Mouse (Mus musculus) kidney, postnatal 0 days (tissue): ENCODE measurements around the gene Lrp4. TPM values are rescaled to one million over a fixed set of nuclear protein-coding genes. Genes with fewer than 3 reads are reported as not detected.
A peak's percentile ranks its signal among the peaks of the same experiment; 100 is the strongest.

Experiments
- ATAC-seq: fragments of 200-750 bp; cut with Nextera tagmentation; replicated peaks from 2 replicates; pipeline ENCODE4 v1.8.0; 2017; ENCODE audit warnings: low read depth, moderate number of reproducible peaks, moderate TSS enrichment, moderate library complexity; ENCODE audit not compliant: low FRiP score
- DNase-seq: peaks from one replicate; pipeline ENCODE4 v3.0.0-alpha.2; 2016; ENCODE audit warnings: low spot score
- H3K27ac ChIP-seq: fragments of 300-500 bp; sonication (generic); 2 replicates; pipeline ENCODE4 v1.5.1; 2014; ENCODE audit warnings: mild to moderate bottlenecking
- H3K27me3 ChIP-seq: fragments of 300-500 bp; sonication (generic); 2 replicates; pipeline ENCODE4 v1.6.1; 2014; ENCODE audit warnings: low read length, mixed read lengths; ENCODE audit not compliant: insufficient read depth
- H3K36me3 ChIP-seq: fragments of 300-500 bp; sonication (generic); 2 replicates; pipeline ENCODE4 v1.6.1; 2014; ENCODE audit warnings: low read length, mixed read lengths; ENCODE audit not compliant: insufficient read depth
- H3K4me1 ChIP-seq: fragments of 300-500 bp; sonication (generic); replicated peaks from 2 replicates; pipeline ENCODE4 v1.6.1; 2014; ENCODE audit warnings: antibody characterized with exemption, low read length, mixed read lengths; ENCODE audit not compliant: insufficient read depth
- H3K4me2 ChIP-seq: fragments of 300-500 bp; sonication (generic); 2 replicates; pipeline ENCODE4 v1.6.1; 2014; ENCODE audit warnings: mild to moderate bottlenecking, low read length, moderate library complexity, mixed read lengths
- H3K4me3 ChIP-seq: fragments of 300-500 bp; sonication (generic); replicated peaks from 2 replicates; pipeline ENCODE4 v1.5.1; 2014; ENCODE audit warnings: low read depth, low read length
- H3K9ac ChIP-seq: fragments of 300-500 bp; sonication (generic); 2 replicates; pipeline ENCODE4 v1.6.1; 2014; ENCODE audit warnings: low read depth, low read length
- H3K9me3 ChIP-seq: fragments of 300-500 bp; sonication (generic); replicated peaks from 2 replicates; pipeline ENCODE4 v1.6.1; 2016; ENCODE audit warnings: low read length, inconsistent platforms, mixed read lengths
- CTCF ChIP-seq: IDR thresholded peaks from 2 replicates; pipeline ENCODE4 v1.5.1; 2016; ENCODE audit warnings: antibody characterized with exemption, low read depth, mild to moderate bottlenecking, moderate library complexity
- WGBS: fragments of 180-500 bp; shearing (Covaris S2); extraction: QIAGEN DNeasy Blood & Tissue Kit; methylation state at CpG from one replicate; pipeline ENCODE4 v1.1.7; 2014; 5-methylcytosine and 5-hydroxymethylcytosine counted together
- polyA plus RNA-seq: library from polyadenylated mRNA; unstranded; fragments of >200 nt; fragmentation: Nextera tagmentation; extraction: Ambion mirVana; gene quantifications from 2 replicates; pipeline ENCODE4 v1.2.1, GENCODE M21; 2015

The Lrp4 gene
- polyA plus RNA-seq, 1 experiment from 2014 or later: 5.9 TPM

DNA sequence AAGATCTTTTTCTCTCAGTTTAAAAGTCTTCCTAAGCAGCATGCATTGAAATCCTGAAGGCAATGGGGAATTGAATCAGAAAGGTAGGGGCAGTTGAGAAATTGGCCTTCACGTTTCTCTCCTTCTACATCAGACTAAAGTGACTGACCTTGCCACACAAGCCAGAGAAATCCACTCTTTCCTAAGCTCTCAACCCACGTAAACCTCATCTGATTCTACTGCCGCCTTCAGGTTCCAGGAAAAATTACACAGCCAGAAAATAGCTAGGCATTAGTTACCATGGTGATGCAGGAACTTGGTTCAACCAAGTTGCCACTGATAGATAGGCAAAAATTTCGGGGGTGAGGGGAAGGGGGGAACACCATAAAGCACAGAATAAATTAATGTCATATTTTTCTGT lies 1.5 kb upstream of the Lrp4 start:
- Histone ChIP-seq H3K9me3 (no peaks in the 10 kb centered on the region), H3K9ac (no peak overlapping the region), H3K27me3 (no peaks in the 10 kb centered on the region), H3K4me1 (0 out of 2 replicates have a peak, but pooled peaks cover 4% of the 10 kb centered on the region), H3K36me3 (no peaks in the 10 kb centered on the region), H3K4me2 (no peak overlapping the region), H3K4me3 (no peak overlapping the region), H3K27ac (no peak overlapping the region)
- DNase-seq (peak; percentile 90), ATAC-seq (no peak)
- 5% methylated on average over 4 of the region's 4 CpGs for WGBS
- peak; percentile 85 for TF ChIP-seq CTCF

DNA sequence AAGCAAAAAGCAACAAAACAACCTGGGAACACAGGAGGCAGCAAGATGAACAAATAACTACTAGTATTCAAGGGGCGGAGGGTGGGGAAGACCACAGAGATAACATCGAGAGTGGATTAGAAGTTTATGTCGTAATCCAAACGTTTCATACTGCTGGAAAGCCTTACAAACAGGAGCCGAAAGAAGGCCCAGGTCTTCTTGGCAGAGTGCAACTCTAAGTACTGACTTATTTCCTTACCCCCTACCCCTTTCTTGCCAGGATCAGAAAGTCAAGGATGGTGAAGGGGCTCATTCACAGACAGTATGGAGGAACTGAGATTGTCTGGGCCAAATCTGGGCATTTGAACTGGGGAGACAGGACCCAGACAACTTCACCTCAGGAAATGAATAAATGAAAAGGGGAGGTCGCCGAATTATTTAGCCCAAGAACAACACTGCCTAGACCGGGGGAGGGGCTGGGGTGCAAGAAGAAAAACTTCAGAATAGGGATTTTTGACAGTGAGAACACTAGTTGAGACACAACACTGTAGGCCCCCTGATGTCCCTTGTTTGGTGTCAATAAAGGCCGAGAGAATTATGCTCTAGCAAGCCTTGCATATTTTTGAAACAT lies 715 bp upstream of the Lrp4 start:
- Histone ChIP-seq H3K4me1 (0 out of 2 replicates have a peak, but pooled peaks cover 4% of the 10 kb centered on the region), H3K4me2 (peak overlapping the region; percentile 96), H3K36me3 (no peaks in the 10 kb centered on the region), H3K4me3 (no peak overlapping the region), H3K9ac (no peak overlapping the region), H3K9me3 (no peaks in the 10 kb centered on the region), H3K27ac (peak overlapping the region; percentile 90; the same call in 1 of the 2 replicates), H3K27me3 (no peaks in the 10 kb centered on the region)
- ATAC-seq (no peak), DNase-seq (no peak)
- WGBS: 57% methylated on average over 9 of the region's 9 CpGs
- TF ChIP-seq CTCF: no peak

GRCm38 (mm10) chr2:91457656-91458251 lies 443 bp downstream of the Lrp4 start:
- Histone ChIP-seq H3K27me3 (no peaks in the 10 kb centered on the region), H3K36me3 (no peaks in the 10 kb centered on the region), H3K4me2 (peak overlapping the region; percentile 96), H3K9ac (peak overlapping the region; percentile 86), H3K27ac (peak overlapping the region; percentile 90), H3K4me3 (peak overlapping the region; percentile 80), H3K9me3 (no peaks in the 10 kb centered on the region), H3K4me1 (peaks cover 13% of the 10 kb centered on the region)
- under 1% methylated on average over 45 of the region's 45 CpGs for WGBS
- ATAC-seq (peak; percentile 23), DNase-seq (peak; percentile 66)
- no peak for TF ChIP-seq CTCF

DNA sequence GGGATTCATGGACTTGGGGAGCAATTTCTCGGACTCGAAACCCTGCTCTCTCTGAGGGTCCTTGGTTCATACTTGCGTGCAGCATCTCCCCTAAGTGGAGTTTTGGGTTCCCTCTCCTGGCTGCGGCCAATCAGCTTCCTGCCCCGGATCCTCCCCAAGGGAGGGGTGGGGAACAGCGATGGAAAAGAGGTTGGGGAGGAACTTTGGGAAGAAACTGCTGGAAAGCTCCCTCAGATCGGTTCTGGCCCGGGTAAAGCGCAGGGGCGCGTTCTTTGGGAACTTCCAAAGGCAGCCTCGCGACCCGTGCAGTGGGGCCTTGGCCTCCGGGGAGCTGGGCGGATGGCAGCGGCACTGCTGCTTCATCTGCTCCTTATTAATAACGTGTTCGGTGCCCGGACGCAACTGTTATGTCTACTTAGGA lies 951 bp downstream of the Lrp4 start:
- no peak for TF ChIP-seq CTCF
- peak; percentile 81 for DNase-seq

DNA sequence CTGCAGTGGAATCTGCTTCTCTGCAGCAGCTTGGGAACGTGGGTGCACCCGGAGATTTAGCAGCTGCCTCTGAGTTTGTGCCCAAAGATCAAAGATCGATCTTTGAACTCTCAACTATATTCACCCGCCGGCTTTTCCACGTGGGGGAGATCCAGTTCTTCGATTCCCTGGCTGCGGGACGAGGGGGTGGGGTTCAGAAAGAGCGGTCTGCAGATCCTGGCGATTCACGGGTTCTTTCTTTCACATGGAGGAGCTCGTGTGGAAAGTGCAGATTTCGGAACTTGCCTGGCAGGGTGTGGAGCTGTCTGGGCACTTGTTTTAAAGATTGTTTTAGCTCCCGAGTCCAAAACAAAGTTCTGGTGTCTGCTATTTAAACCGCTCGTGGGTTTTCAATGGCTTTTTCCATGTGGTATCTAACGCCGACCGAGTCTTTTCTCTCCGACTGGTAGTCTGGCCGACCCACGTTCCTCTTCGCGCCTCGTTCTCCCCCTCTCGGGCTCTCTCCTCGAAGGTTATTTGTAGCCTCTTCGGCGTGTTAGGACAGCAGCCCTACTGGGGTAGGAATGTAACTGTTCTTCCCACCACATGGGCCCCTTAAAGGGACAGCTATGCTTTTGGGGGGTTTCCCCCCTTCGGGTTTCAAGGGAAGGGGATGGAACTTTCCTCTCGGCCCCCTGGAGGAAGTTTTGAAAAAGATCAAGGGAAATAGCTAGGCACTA lies 1.5 kb downstream of the Lrp4 start:
- Histone ChIP-seq H3K4me3 (peak overlapping the region; percentile 80), H3K36me3 (no peaks in the 10 kb centered on the region), H3K4me1 (peaks cover 16% of the 10 kb centered on the region), H3K27ac (peak overlapping the region; percentile 90), H3K9ac (peak overlapping the region; percentile 86), H3K9me3 (no peaks in the 10 kb centered on the region), H3K4me2 (peak overlapping the region; percentile 96), H3K27me3 (no peaks in the 10 kb centered on the region)
- DNase-seq: peak; percentile 86
- ATAC-seq: peak; percentile 47; the same call in 1 of the 2 replicates
- under 1% methylated on average over 32 of the region's 32 CpGs for WGBS
- peak; percentile 52 for TF ChIP-seq CTCF

More for the DNA sequence above, 951 bp downstream of the Lrp4 start:
- H3K9ac ChIP-seq: peak overlapping the region; percentile 86
- peak overlapping the region; percentile 80 for H3K4me3 ChIP-seq
- H3K4me2 ChIP-seq: peak overlapping the region; percentile 96
- H3K9me3 ChIP-seq: no peaks in the 10 kb centered on the region
- no peaks in the 10 kb centered on the region for H3K27me3 ChIP-seq
- no peaks in the 10 kb centered on the region for H3K36me3 ChIP-seq
- WGBS: 0% methylated on average over 21 of the region's 21 CpGs
- no peak for ATAC-seq
- H3K27ac ChIP-seq: peak overlapping the region; percentile 90
- H3K4me1 ChIP-seq: peaks cover 16% of the 10 kb centered on the region

- H3K4me2 ChIP-seq: no peak overlapping the region
- no peak overlapping the region for H3K4me3 ChIP-seq
- H3K9me3 ChIP-seq: no peaks in the 10 kb centered on the region
- WGBS: 93% methylated on average over 6 of the region's 6 CpGs
- H3K27ac ChIP-seq: no peak overlapping the region
- H3K9ac ChIP-seq: no peak overlapping the region
- ATAC-seq (no peak), DNase-seq (no peak)
- H3K36me3 ChIP-seq: no peaks in the 10 kb centered on the region
- TF ChIP-seq CTCF: peak; percentile 52
- no peaks in the 10 kb centered on the region for H3K27me3 ChIP-seq
- peaks cover 16% of the 10 kb centered on the region for H3K4me1 ChIP-seq
These were observed 2.8 kb downstream of the Lrp4 start for GRCm38 (mm10) chr2:91460076-91460475.
